Mouse (Mus musculus) testis, adult 2 months (tissue): ENCODE measurements around the gene Rspo1.

Experiments
- CTCF ChIP-seq: fragments of 200-500 bp; IDR thresholded peaks from 2 replicates; pipeline ENCODE4 v1.5.1; 2012; ENCODE audit warnings: low read depth, mild to moderate bottlenecking, inconsistent platforms, low read length, moderate library complexity; ENCODE audit not compliant: control insufficient read depth, insufficient read depth, insufficient replicate concordance
- POLR2A ChIP-seq: fragments of 200-500 bp; IDR thresholded peaks from 2 replicates; pipeline ENCODE4 v1.6.1; 2012; ENCODE audit warnings: low read depth, mild to moderate bottlenecking, inconsistent platforms, low read length, moderate library complexity; ENCODE audit not compliant: control insufficient read depth

DNA sequence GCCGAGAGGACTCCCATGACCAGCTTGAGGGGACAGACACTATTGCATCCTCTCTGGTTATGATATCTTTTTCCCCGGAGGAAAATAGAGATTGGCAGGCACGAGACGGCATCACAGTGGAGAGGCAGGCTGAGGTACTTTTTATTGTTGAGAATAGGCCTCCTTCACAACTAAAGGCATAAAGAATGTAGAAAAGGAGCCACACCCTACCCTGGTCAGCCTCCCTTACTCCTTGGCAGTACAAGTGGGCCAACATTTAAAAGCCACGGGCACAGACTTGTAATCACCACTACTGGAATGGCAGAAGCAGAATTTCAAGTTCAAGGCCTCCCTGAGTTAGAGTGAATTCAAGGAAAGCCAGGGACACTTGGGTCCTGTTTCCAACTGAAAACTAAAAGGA is 71.8 kb downstream of the Rspo1 start:
- no peak for TF ChIP-seq POLR2A
- TF ChIP-seq CTCF, result no peak
